Mouse (Mus musculus): Measurements from ENCODE around the gene Adprhl1. TPM values are rescaled to one million over a fixed set of nuclear protein-coding genes. Genes with fewer than 3 reads are reported as not detected.

The Adprhl1 gene
- polyA plus RNA-seq, 1 experiment from 2014 or later = not detected

MicroRNA genes within 50 kb of the gene (microRNA counts, 519-probe panel; counts per million panel counts)
- microRNA mmu-miR-1968 = 2,245 counts per million, percentile 39 among the panel's probes with 10 or more counts

Small RNAs within 50 kb of the gene (microRNA-seq; reads per million reads assigned to microRNA genes)
- 26.6 reads per million, percentile 35 among the genes with 10 or more reads in this experiment for gene Mir1968

Other genes starting within 250 kb of the Adprhl1 start
- gene F7, start 228.1 kb downstream of the Adprhl1 start, polyA plus RNA-seq (2015; fragmentation: Nextera tagmentation; extraction: Ambion mirVana) = 0.11 and 0.13 TPM in 2 replicates
- 0.26 and 0.43 TPM in 2 replicates for gene F10, start 216.9 kb downstream of the Adprhl1 start, polyA plus RNA-seq (2015; fragmentation: Nextera tagmentation; extraction: Ambion mirVana)
- gene Proz, start 193.2 kb downstream of the Adprhl1 start, polyA plus RNA-seq (2015; fragmentation: Nextera tagmentation; extraction: Ambion mirVana) = 1.4 and 2.0 TPM in 2 replicates
- gene Pcid2, start 148.7 kb downstream of the Adprhl1 start, polyA plus RNA-seq (2015; fragmentation: Nextera tagmentation; extraction: Ambion mirVana) = 51.0 and 51.4 TPM in 2 replicates
- 68.4 and 73.8 TPM in 2 replicates for gene Cul4a, start 148.5 kb downstream of the Adprhl1 start, polyA plus RNA-seq (2015; fragmentation: Nextera tagmentation; extraction: Ambion mirVana)
- gene Lamp1, start 95.0 kb downstream of the Adprhl1 start, polyA plus RNA-seq (2015; fragmentation: Nextera tagmentation; extraction: Ambion mirVana) = 236 and 242 TPM in 2 replicates
- 18.7 and 23.4 TPM in 2 replicates for gene Grtp1, start 53.5 kb downstream of the Adprhl1 start, polyA plus RNA-seq (2015; fragmentation: Nextera tagmentation; extraction: Ambion mirVana)
- gene Dcun1d2, start 34.0 kb upstream of the Adprhl1 start, polyA plus RNA-seq (2015; fragmentation: Nextera tagmentation; extraction: Ambion mirVana) = 35.7 and 36.6 TPM in 2 replicates
- gene Tmco3, start 34.0 kb upstream of the Adprhl1 start, polyA plus RNA-seq (2015; fragmentation: Nextera tagmentation; extraction: Ambion mirVana) = 46.3 and 49.3 TPM in 2 replicates
- 144 and 146 TPM in 2 replicates for gene Tfdp1, start 84.6 kb upstream of the Adprhl1 start, polyA plus RNA-seq (2015; fragmentation: Nextera tagmentation; extraction: Ambion mirVana)
- gene Atp4b, start 142.7 kb upstream of the Adprhl1 start, polyA plus RNA-seq (2015; fragmentation: Nextera tagmentation; extraction: Ambion mirVana) = not detected in 2 replicates
- 0.03 TPM in 1 of 2 replicates, not detected in the other for gene Grk1, start 150.9 kb upstream of the Adprhl1 start, polyA plus RNA-seq (2015; fragmentation: Nextera tagmentation; extraction: Ambion mirVana)
- gene Tmem255b, start 181.0 kb upstream of the Adprhl1 start, polyA plus RNA-seq (2015; fragmentation: Nextera tagmentation; extraction: Ambion mirVana) = 0.36 TPM in 1 of 2 replicates, not detected in the other
- gene Gas6, start 240.3 kb upstream of the Adprhl1 start, polyA plus RNA-seq (2015; fragmentation: Nextera tagmentation; extraction: Ambion mirVana) = 21.1 and 23.3 TPM in 2 replicates